Mouse (Mus musculus) heart, adult 10 weeks (tissue): ENCODE measurements around the gene Moxd2. TPM values are rescaled to one million over a fixed set of nuclear protein-coding genes. Genes with fewer than 3 reads are reported as not detected.

Experiments
- polyA plus RNA-seq: library from polyadenylated mRNA; stranded (reverse); fragments of 350-450 nt; fragmentation: Illumina TruSeq; extraction: RNeasy Lipid Tissue Mini Kit (QIAGEN cat#74804); gene quantifications from one replicate; pipeline ENCODE4 v1.2.3, GENCODE M21; 2014; ENCODE audit warnings: low read depth, low replicate concordance

Moxd2 gene
- not detected for polyA plus RNA-seq

GRCm38 (mm10) chr6:40887394-40887793 lies at the start of gene Moxd2:
TSS of gene Moxd2 (minus strand) at chr6:40887494.

GRCm38 (mm10) chr6:40900287-40900686 lies 13.0 kb upstream of the Moxd2 start, which contains the start of gene Prss58:
TSS of gene Prss58 (minus strand) at chr6:40900387.

Other genes starting within 250 kb of the Moxd2 start
- gene Prss58, start 12.9 kb upstream of the Moxd2 start, polyA plus RNA-seq = not detected
- gene 1700074P13Rik, start 53.1 kb upstream of the Moxd2 start, polyA plus RNA-seq = not detected
- not detected for gene Gm4744, start 64.4 kb upstream of the Moxd2 start, polyA plus RNA-seq
- not detected for gene 1810009J06Rik, start 77.3 kb upstream of the Moxd2 start, polyA plus RNA-seq
- gene Gm2663, start 112.0 kb upstream of the Moxd2 start, polyA plus RNA-seq = not detected
- not detected for gene 2210010C04Rik, start 148.0 kb upstream of the Moxd2 start, polyA plus RNA-seq